Comparison of ENCODE assay signal across 10 mouse cellular contexts in the genomic region with DNA sequence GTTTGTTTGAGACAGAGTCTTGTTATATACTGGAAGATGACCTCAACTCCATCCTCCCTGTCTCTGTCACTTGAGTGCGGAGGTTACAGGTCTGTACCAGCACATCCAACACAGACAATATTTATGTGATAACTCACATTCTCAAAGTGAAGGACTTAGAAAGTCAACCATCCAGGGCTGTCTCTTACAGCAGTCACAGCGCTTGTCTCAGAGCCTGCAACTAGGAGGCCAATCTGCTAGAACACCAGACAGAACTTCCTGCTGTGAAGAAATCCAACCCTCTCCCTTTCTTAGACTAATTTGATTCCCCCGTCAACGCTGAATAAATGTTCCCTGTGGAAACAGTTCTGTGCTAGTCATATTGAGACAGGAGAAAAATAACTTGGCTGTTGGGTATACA. TPM values are rescaled to one million over a fixed set of nuclear protein-coding genes. Genes with fewer than 3 reads are reported as not detected.
DNase-seq lines count a peak whose midpoint lies in the region; ATAC-seq and TF ChIP-seq lines count a peak whose summit lies in the region.
"Had no signal": no experiment of that assay in that cellular context is flagged by ENCODE, and none has a peak within 500 bp of the region (broad histone marks: within the 10 kb centered on the region; RNA-seq: fewer than 3 reads in every experiment).

No protein-coding gene starts in this region.

- no peak overlapping the region; the same call in 1 of the 2 replicates for H3K4me2 ChIP-seq in lung, embryonic 15.5 days
- peak overlapping the region; percentile 67 for H3K4me2 ChIP-seq in liver, postnatal 0 days (ENCODE audit: low read depth, low read length)
- H3K4me2 ChIP-seq: midbrain, embryonic 13.5 days had no signal

- H3K9me3 ChIP-seq in heart, embryonic 10.5 days: no peaks in the 10 kb centered on the region
- no peaks in the 10 kb centered on the region for H3K9me3 ChIP-seq in lung, embryonic 15.5 days
- H3K9me3 ChIP-seq in liver, postnatal 0 days (ENCODE audit: low read length): no peaks in the 10 kb centered on the region
- H3K9me3 ChIP-seq: midbrain, embryonic 13.5 days had no signal

- H3K36me3 ChIP-seq in heart, embryonic 10.5 days: no peaks in the 10 kb centered on the region
- no peaks in the 10 kb centered on the region for H3K36me3 ChIP-seq in lung, embryonic 15.5 days
- H3K36me3 ChIP-seq in liver, postnatal 0 days (replicated peaks; ENCODE audit: insufficient read depth, low read length): no peaks in the 10 kb centered on the region
- H3K36me3 ChIP-seq: midbrain, embryonic 13.5 days had no signal

- TF ChIP-seq EP300 in liver, postnatal 0 days (IDR thresholded peaks at IDR 0.05; ENCODE audit: low read depth): no peak

- TF ChIP-seq POLR2A in bone marrow, adult 2 months (IDR thresholded peaks at IDR 0.05; ENCODE audit: borderline replicate concordance, control insufficient read depth, low read depth, low read length): no peak

- H3K4me3 ChIP-seq in heart, embryonic 10.5 days: no peak overlapping the region
- no peak overlapping the region for H3K4me3 ChIP-seq in lung, embryonic 15.5 days
- H3K4me3 ChIP-seq in bone marrow, adult 2 months (replicated peaks; ENCODE audit: control insufficient read depth, low read depth, low read length): no peak overlapping the region
- H3K4me3 ChIP-seq in liver, postnatal 0 days (ENCODE audit: low read depth, low read length): 0 out of 2 replicates have a peak overlapping the region, but pooled peaks have one; percentile 24
- H3K4me3 ChIP-seq: midbrain, embryonic 13.5 days had no signal

- H3K27me3 ChIP-seq in heart, embryonic 10.5 days (ENCODE audit: insufficient read depth, poor library complexity, severe bottlenecking): no peaks in the 10 kb centered on the region
- no peaks in the 10 kb centered on the region for H3K27me3 ChIP-seq in lung, embryonic 15.5 days
- no peaks in the 10 kb centered on the region for H3K27me3 ChIP-seq in liver, postnatal 0 days (ENCODE audit: insufficient read depth, low read length)
- H3K27me3 ChIP-seq: midbrain, embryonic 13.5 days had no signal

- peak overlapping the region; percentile 56; the same call in 1 of the 2 replicates for H3K27ac ChIP-seq in heart, embryonic 10.5 days
- peak overlapping the region; percentile 72 for H3K27ac ChIP-seq in lung, embryonic 15.5 days
- H3K27ac ChIP-seq in bone marrow, adult 2 months (ENCODE audit: control insufficient read depth, insufficient read depth, low read depth, low read length, poor library complexity): peak overlapping the region; percentile 16; the same call in 1 of the 2 replicates
- peak overlapping the region; percentile 66 for H3K27ac ChIP-seq in liver, postnatal 0 days (ENCODE audit: low read depth)
- H3K27ac ChIP-seq: midbrain, embryonic 13.5 days had no signal

- H3K9ac ChIP-seq in lung, embryonic 15.5 days: no peak overlapping the region
- H3K9ac ChIP-seq in liver, postnatal 0 days (replicated peaks): no peak overlapping the region
- H3K9ac ChIP-seq: midbrain, embryonic 13.5 days had no signal

- no peak for ATAC-seq in lung, embryonic 15.5 days (ENCODE audit: borderline replicate concordance, extremely low read depth, low FRiP score, low TSS enrichment)
- ATAC-seq in liver, postnatal 0 days: no peak
- ATAC-seq: midbrain, embryonic 13.5 days had no signal

- no peaks in the 10 kb centered on the region for H3K4me1 ChIP-seq in heart, embryonic 10.5 days
- H3K4me1 ChIP-seq in lung, embryonic 15.5 days: peaks cover 4% of the 10 kb centered on the region; the same call in 1 of the 2 replicates
- peaks cover 2% of the 10 kb centered on the region; the same call in 1 of the 2 replicates for H3K4me1 ChIP-seq in bone marrow, adult 2 months (ENCODE audit: control insufficient read depth, insufficient read depth, low read length)
- H3K4me1 ChIP-seq in liver, postnatal 0 days (ENCODE audit: insufficient read depth): peaks cover 27% of the 10 kb centered on the region
- H3K4me1 ChIP-seq: midbrain, embryonic 13.5 days had no signal

- WGBS in heart, embryonic 10.5 days: 73% methylated on average over 4 of the region's 4 CpGs
- WGBS in lung, embryonic 15.5 days: 73% methylated on average over 4 of the region's 4 CpGs
- 20% methylated on average over 4 of the region's 4 CpGs for WGBS in bone marrow, adult 2 months
- 40% methylated on average over 4 of the region's 4 CpGs for WGBS in liver, postnatal 0 days (ENCODE audit: insufficient replicate concordance)

- intact Hi-C loops in heart, postnatal 10 days (cut with DNase I): no loop called here

- DNase-seq in heart, embryonic 10.5 days (ENCODE audit: low spot score): no peak
- DNase-seq in heart, postnatal 10 days: no peak
- no peak for DNase-seq in lung, postnatal 14 days
- DNase-seq in liver, postnatal 0 days: no peak
- no peak for DNase-seq in left cerebral cortex, adult 8-10 months (ENCODE audit: low spot score in 2 of 2)
- no peak for DNase-seq in adrenal gland, postnatal 36 days

- no peak for TF ChIP-seq CTCF in bone marrow, adult 2 months (IDR thresholded peaks at IDR 0.05; ENCODE audit: control insufficient read depth, insufficient read depth, low read length)
- TF ChIP-seq CTCF in liver, postnatal 0 days (IDR thresholded peaks at IDR 0.05; ENCODE audit: low read depth): no peak

RNA-seq across cellular contexts. Expression of a gene that starts 37.4 kb away (rescaled TPM):
- 16.4 and 20.0 TPM in 2 replicates for polyA plus RNA-seq in heart, embryonic 10.5 days (2016; fragmentation: Nextera tagmentation; extraction: Ambion mirVana)
- total RNA-seq in heart, postnatal 10 days (2021): 10 to 100 TPM; 30.1 to 36.7 TPM
- 18.2 and 18.8 TPM in 2 replicates for polyA plus RNA-seq in lung, embryonic 15.5 days (2015; fragmentation: Nextera tagmentation; extraction: Ambion mirVana)
- 19.5 and 21.2 TPM in 2 replicates for polyA plus RNA-seq in bone marrow, adult 2 months (2011; ENCODE audit: insufficient read depth, insufficient read length, low replicate concordance, missing spikeins)
- polyA plus RNA-seq in liver, postnatal 0 days (2015; fragmentation: Nextera tagmentation; extraction: Ambion mirVana): 7.4 and 8.4 TPM in 2 replicates
- total RNA-seq in left cerebral cortex, adult 8-10 months (2022): 100 to 1,000 TPM; 212 to 264 (median 240) TPM
- total RNA-seq in adrenal gland, postnatal 36 days (2021): 10 to 100 TPM; 24.1 to 25.7 TPM

RNA-seq across cellular contexts. Expression of a gene that starts 41.9 kb away (rescaled TPM):
- polyA plus RNA-seq in heart, embryonic 10.5 days (2016; fragmentation: Nextera tagmentation; extraction: Ambion mirVana): 0.11 and 0.23 TPM in 2 replicates
- 1 to 10 TPM; 1.3 to 1.4 TPM for total RNA-seq in heart, postnatal 10 days (2021)
- polyA plus RNA-seq in lung, embryonic 15.5 days (2015; fragmentation: Nextera tagmentation; extraction: Ambion mirVana): 0.79 and 1.5 TPM in 2 replicates
- polyA plus RNA-seq in bone marrow, adult 2 months (2011; ENCODE audit: insufficient read depth, insufficient read length, low replicate concordance, missing spikeins): 1.8 TPM in 1 of 2 replicates, not detected in the other
- 0.11 and 0.41 TPM in 2 replicates for polyA plus RNA-seq in liver, postnatal 0 days (2015; fragmentation: Nextera tagmentation; extraction: Ambion mirVana)
- 10 to 100 TPM; 19.8 to 25.0 (median 21.4) TPM for total RNA-seq in left cerebral cortex, adult 8-10 months (2022)
- 1 to 10 TPM; 5.5 TPM for total RNA-seq in adrenal gland, postnatal 36 days (2021)
- polyA plus RNA-seq: embryonic facial prominence, embryonic 11.5 days had no signal

Comparison
In these comparisons a context has a peak if more than half of its experiments do, and no peak if none do; other contexts are left out.
1. H3K27ac ChIP-seq: peak in every context shown above with its lines; median percentile 72 in lung, embryonic 15.5 days; 66 in liver, postnatal 0 days; 56 in heart, embryonic 10.5 days; 16 in bone marrow, adult 2 months.